Mouse (Mus musculus): ENCODE measurements around the gene Zdhhc14.

Zdhhc14 gene

GRCm38 (mm10) chr17:5785238-5785637 lies 292.9 kb downstream of the Zdhhc14 start:
- in situ Hi-C loops (cut with MboI; ENCODE audit: low pct_unique_long_range_greater_than_20kb in 1 of 2, low sequenced_read_pairs in 2 of 2, unreplicated experiment in 1 of 2), result no loop called here

- in situ Hi-C loops (cut with MboI; ENCODE audit: low pct_unique_long_range_greater_than_20kb in 1 of 2, low sequenced_read_pairs in 2 of 2, unreplicated experiment in 1 of 2), result no loop called here
These were observed 299.9 kb downstream of the Zdhhc14 start for GRCm38 (mm10) chr17:5792164-5792791.

GRCm38 (mm10) chr17:5793593-5793992 lies 301.2 kb downstream of the Zdhhc14 start:
- in situ Hi-C loops (cut with MboI; ENCODE audit: low pct_unique_long_range_greater_than_20kb in 1 of 2, low sequenced_read_pairs in 2 of 2, unreplicated experiment in 1 of 2), result no loop called here

GRCm38 (mm10) chr17:5794276-5794675 lies 301.9 kb downstream of the Zdhhc14 start:
- in situ Hi-C loops (cut with MboI; ENCODE audit: low pct_unique_long_range_greater_than_20kb in 1 of 2, low sequenced_read_pairs in 2 of 2, unreplicated experiment in 1 of 2), result no loop called here

- in situ Hi-C loops (cut with MboI; ENCODE audit: low pct_unique_long_range_greater_than_20kb in 1 of 2, low sequenced_read_pairs in 2 of 2, unreplicated experiment in 1 of 2), result loop anchor here in 1 of 2 experiments (5.0 kb wide), 1 partner anchor 102 kb away; no protein-coding TSS in a partner anchor
These were observed 303.0 kb downstream of the Zdhhc14 start for GRCm38 (mm10) chr17:5795369-5795768.

GRCm38 (mm10) chr17:5795878-5796277 lies 303.5 kb downstream of the Zdhhc14 start:
- in situ Hi-C loops (cut with MboI; ENCODE audit: low pct_unique_long_range_greater_than_20kb in 1 of 2, low sequenced_read_pairs in 2 of 2, unreplicated experiment in 1 of 2), result loop anchor here in 1 of 2 experiments (5.0 kb wide), 1 partner anchor 101 kb away; no protein-coding TSS in a partner anchor

- in situ Hi-C loops (cut with MboI; ENCODE audit: low pct_unique_long_range_greater_than_20kb in 1 of 2, low sequenced_read_pairs in 2 of 2, unreplicated experiment in 1 of 2), result loop anchor here in 1 of 2 experiments (5.0 kb wide), 1 partner anchor 100 kb away; no protein-coding TSS in a partner anchor
These were observed 304.9 kb downstream of the Zdhhc14 start for GRCm38 (mm10) chr17:5797124-5797760.

- in situ Hi-C loops (cut with MboI; ENCODE audit: low pct_unique_long_range_greater_than_20kb in 1 of 2, low sequenced_read_pairs in 2 of 2, unreplicated experiment in 1 of 2), result loop anchor here in 1 of 2 experiments (5.0 kb wide), 1 partner anchor 99 kb away; no protein-coding TSS in a partner anchor
These were observed 306.0 kb downstream of the Zdhhc14 start for GRCm38 (mm10) chr17:5798221-5798801.

GRCm38 (mm10) chr17:5798900-5799299 lies 306.5 kb downstream of the Zdhhc14 start:
- in situ Hi-C loops (cut with MboI; ENCODE audit: low pct_unique_long_range_greater_than_20kb in 1 of 2, low sequenced_read_pairs in 2 of 2, unreplicated experiment in 1 of 2), result loop anchor here in 1 of 2 experiments (5.0 kb wide), 1 partner anchor 98 kb away; no protein-coding TSS in a partner anchor

GRCm38 (mm10) chr17:5799396-5800021 lies 307.2 kb downstream of the Zdhhc14 start:
- in situ Hi-C loops (cut with MboI; ENCODE audit: low pct_unique_long_range_greater_than_20kb in 1 of 2, low sequenced_read_pairs in 2 of 2, unreplicated experiment in 1 of 2), result loop anchor here in 1 of 2 experiments (5.0 kb wide), 1 partner anchor 98 kb away; no protein-coding TSS in a partner anchor

GRCm38 (mm10) chr17:5800254-5800653 lies 307.9 kb downstream of the Zdhhc14 start:
- in situ Hi-C loops (cut with MboI; ENCODE audit: low pct_unique_long_range_greater_than_20kb in 1 of 2, low sequenced_read_pairs in 2 of 2, unreplicated experiment in 1 of 2), result no loop called here

- in situ Hi-C loops (cut with MboI; ENCODE audit: low pct_unique_long_range_greater_than_20kb in 1 of 2, low sequenced_read_pairs in 2 of 2, unreplicated experiment in 1 of 2), result no loop called here
These were observed 308.6 kb downstream of the Zdhhc14 start for GRCm38 (mm10) chr17:5800824-5801560.

- in situ Hi-C loops (cut with MboI; ENCODE audit: low pct_unique_long_range_greater_than_20kb in 1 of 2, low sequenced_read_pairs in 2 of 2, unreplicated experiment in 1 of 2), result no loop called here
These were observed 309.7 kb downstream of the Zdhhc14 start for GRCm38 (mm10) chr17:5801761-5802655.

- in situ Hi-C loops (cut with MboI; ENCODE audit: low pct_unique_long_range_greater_than_20kb in 1 of 2, low sequenced_read_pairs in 2 of 2, unreplicated experiment in 1 of 2), result no loop called here
These were observed 310.2 kb downstream of the Zdhhc14 start for GRCm38 (mm10) chr17:5802656-5802955.

Measured in mouse embryonic stem cell (cell line).